8 mouse cellular contexts compared by ENCODE assay signal in genomic region chr13:108214081-108214484, GRCm38 (mm10). TPM values are rescaled to one million over a fixed set of nuclear protein-coding genes. Genes with fewer than 3 reads are reported as not detected.
DNase-seq lines count a peak whose midpoint lies in the region; ATAC-seq and TF ChIP-seq lines count a peak whose summit lies in the region.

Gene Elovl7 (plus strand): TSS chr13:108214404.

- ATAC-seq in G1E (ENCODE audit: extremely low read depth, insufficient number of reproducible peaks, low FRiP score, poor library complexity, severe bottlenecking): no peak
- ATAC-seq in forebrain, postnatal 0 days: peak; percentile 95
- peak; percentile 98 for ATAC-seq in lung, embryonic 16.5 days (ENCODE audit: low read depth)

- no peak for TF ChIP-seq CTCF in G1E (IDR thresholded peaks at IDR 0.05; ENCODE audit: low read depth, low read length)
- no peak for TF ChIP-seq CTCF in forebrain, postnatal 0 days (IDR thresholded peaks at IDR 0.05; ENCODE audit: low read depth)

- WGBS in forebrain, postnatal 0 days: under 1% methylated on average over 40 of the region's 40 CpGs
- 1% methylated on average over 39 of the region's 40 CpGs for WGBS in hindbrain, embryonic 10.5 days
- WGBS in lung, embryonic 16.5 days: under 1% methylated on average over 27 of the region's 40 CpGs

- peak within 1 kb of the TSS; percentile 70 for H3K4me3 ChIP-seq in G1E (ENCODE audit: low read depth, low read length)
- H3K4me3 ChIP-seq in forebrain, postnatal 0 days (ENCODE audit: low read depth, low read length): peak within 1 kb of the TSS; percentile 70
- peak within 1 kb of the TSS; percentile 86 for H3K4me3 ChIP-seq in hindbrain, embryonic 10.5 days
- H3K4me3 ChIP-seq in lung, embryonic 16.5 days (ENCODE audit: low read length): peak within 1 kb of the TSS; percentile 71

- H3K9me3 ChIP-seq in G1E (replicated peaks): no peaks in the 10 kb centered on the region
- H3K9me3 ChIP-seq in forebrain, postnatal 0 days (ENCODE audit: low read length): no peaks in the 10 kb centered on the region
- no peaks in the 10 kb centered on the region for H3K9me3 ChIP-seq in hindbrain, embryonic 10.5 days
- H3K9me3 ChIP-seq in lung, embryonic 16.5 days (ENCODE audit: control insufficient read depth, low read length): no peaks in the 10 kb centered on the region

- peak; percentile 29 for DNase-seq in G1E (ENCODE audit: low spot score)
- DNase-seq in cerebellum, adult 11-12 months: peak; percentile 87
- DNase-seq in forebrain, postnatal 0 days: peak; percentile 65
- DNase-seq in hindbrain, embryonic 10.5 days (ENCODE audit: low spot score): peak; percentile 69
- DNase-seq in layer of hippocampus, postnatal 10 days (ENCODE audit: low spot score in 2 of 2): peak; percentile 54 to 78
- peak; percentile 58 for DNase-seq in ovary, postnatal 14 days (ENCODE audit: low spot score)
- peak; percentile 94 for DNase-seq in thymus, postnatal 14 days

- no peaks in the 10 kb centered on the region for H3K36me3 ChIP-seq in G1E (replicated peaks)
- no peaks in the 10 kb centered on the region for H3K36me3 ChIP-seq in forebrain, postnatal 0 days (ENCODE audit: insufficient read depth)
- H3K36me3 ChIP-seq in hindbrain, embryonic 10.5 days: no peaks in the 10 kb centered on the region
- H3K36me3 ChIP-seq in lung, embryonic 16.5 days (ENCODE audit: control insufficient read depth, insufficient read depth, low read length): no peaks in the 10 kb centered on the region

- peaks cover 37% of the 10 kb centered on the region for H3K4me1 ChIP-seq in G1E (ENCODE audit: insufficient read depth, low read depth, low read length)
- H3K4me1 ChIP-seq in forebrain, postnatal 0 days (ENCODE audit: insufficient read depth): no peaks in the 10 kb centered on the region
- peaks cover 20% of the 10 kb centered on the region for H3K4me1 ChIP-seq in hindbrain, embryonic 10.5 days (replicated peaks)
- H3K4me1 ChIP-seq in lung, embryonic 16.5 days (replicated peaks; ENCODE audit: control insufficient read depth, insufficient read depth, low read length): no peaks in the 10 kb centered on the region; the same call in 1 of the 2 replicates

- peak within 1 kb of the TSS; percentile 60 for H3K9ac ChIP-seq in forebrain, postnatal 0 days
- H3K9ac ChIP-seq in lung, embryonic 16.5 days (ENCODE audit: low read length): peak within 1 kb of the TSS; percentile 80

- H3K27me3 ChIP-seq in G1E (ENCODE audit: insufficient read depth, low read length): peaks cover 45% of the 10 kb centered on the region
- H3K27me3 ChIP-seq in forebrain, postnatal 0 days (ENCODE audit: insufficient read depth, low read length): peaks cover 12% of the 10 kb centered on the region
- peaks cover 67% of the 10 kb centered on the region for H3K27me3 ChIP-seq in hindbrain, embryonic 10.5 days (ENCODE audit: insufficient read depth, poor library complexity, severe bottlenecking)
- H3K27me3 ChIP-seq in lung, embryonic 16.5 days (ENCODE audit: control insufficient read depth, insufficient read depth, low read depth, low read length): peaks cover 5% of the 10 kb centered on the region

- H3K4me2 ChIP-seq in forebrain, postnatal 0 days (ENCODE audit: low read depth): peak within 1 kb of the TSS; percentile 98
- peak within 1 kb of the TSS; percentile 97 for H3K4me2 ChIP-seq in lung, embryonic 16.5 days (ENCODE audit: low read depth, low read length)

- no peak within 1 kb of the TSS for H3K27ac ChIP-seq in forebrain, postnatal 0 days (ENCODE audit: low read depth, low read length)
- peak within 1 kb of the TSS; percentile 84 for H3K27ac ChIP-seq in hindbrain, embryonic 10.5 days
- no peak within 1 kb of the TSS for H3K27ac ChIP-seq in lung, embryonic 16.5 days (ENCODE audit: low read length)

RNA-seq across cellular contexts. Expression of gene Elovl7, which starts in this region (rescaled TPM):
- 0.23 TPM in 1 of 2 replicates, not detected in the other for total RNA-seq in G1E (2014; fragmentation: Nextera tagmentation)
- 0.33 and 0.35 TPM in 2 replicates for total RNA-seq in G1E (2017)
- not detected in 2 replicates for polyA plus RNA-seq in G1E (2012)
- total RNA-seq in forebrain, postnatal 0 days (2014; rRNA removed): 2.6 TPM in 2 replicates
- polyA plus RNA-seq in forebrain, postnatal 0 days (2015; fragmentation: Nextera tagmentation; extraction: Ambion mirVana): 2.0 and 2.9 TPM in 2 replicates
- 1.1 and 1.5 TPM in 2 replicates for polyA plus RNA-seq in hindbrain, embryonic 10.5 days (2016; fragmentation: Nextera tagmentation; extraction: Ambion mirVana)
- 1 to 10 TPM; 5.0 to 6.5 TPM for total RNA-seq in layer of hippocampus, postnatal 10 days (2021)
- 12.3 and 12.5 TPM in 2 replicates for polyA plus RNA-seq in lung, embryonic 16.5 days (2015; fragmentation: Nextera tagmentation; extraction: Ambion mirVana)

Comparison
In these comparisons a context has a peak if more than half of its experiments do, and no peak if none do; other contexts are left out.
1. Peak in DNase-seq and H3K4me3 ChIP-seq in G1E; RNA of the gene not detected or under 1 TPM.
2. DNase-seq: peak in every context shown above with its lines; median percentile 94 in thymus, postnatal 14 days; 87 in cerebellum, adult 11-12 months; 69 in hindbrain, embryonic 10.5 days; 66 in layer of hippocampus, postnatal 10 days; 65 in forebrain, postnatal 0 days; 58 in ovary, postnatal 14 days; 29 in G1E.